ENCODE assay signal across 7 mouse cellular contexts in the genomic region with DNA sequence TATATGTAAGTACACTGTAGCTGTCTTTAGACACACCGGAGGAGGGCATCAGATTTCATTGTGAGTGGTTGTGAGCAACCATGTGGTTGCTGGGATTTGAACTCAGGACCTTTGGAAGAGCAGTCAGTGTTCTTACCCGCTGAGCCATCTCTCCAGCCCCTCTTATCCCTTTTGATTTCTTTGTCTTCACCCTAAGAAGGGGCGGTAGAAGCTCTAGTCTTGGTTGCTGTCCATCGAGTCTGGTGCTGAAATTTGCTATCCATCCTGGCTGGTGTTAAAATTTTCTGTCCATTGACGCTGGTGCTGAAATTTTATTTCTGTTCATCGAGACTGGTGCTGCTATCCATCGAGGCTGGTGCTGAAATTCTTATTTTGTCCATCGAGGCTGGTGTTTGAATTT.
DNase-seq lines count a peak whose midpoint lies in the region; ATAC-seq and TF ChIP-seq lines count a peak whose summit lies in the region.
"Not testable (repeated sequence)": the region's sequence is repeated elsewhere in the genome, so short reads cannot be mapped to it uniquely, and the experiment has no call there.

No protein-coding gene starts in this region.

- TF ChIP-seq EP300 in liver, postnatal 0 days (IDR thresholded peaks at IDR 0.05; ENCODE audit: low read depth), result not testable (repeated sequence)

- DNase-seq in ES-E14 (ENCODE audit: low read depth, low spot score), result peak; percentile 60
- peak; percentile 53 for DNase-seq in brain, embryonic 14.5 days (ENCODE audit: low read depth)
- DNase-seq in embryonic facial prominence, embryonic 11.5 days (ENCODE audit: low spot score), result peak; percentile 94
- DNase-seq in heart, postnatal 4 days, result peak; percentile 69
- peak; percentile 79 for DNase-seq in kidney, postnatal 0 days (ENCODE audit: low spot score)
- peak; percentile 18 for DNase-seq in liver, postnatal 0 days
- DNase-seq in ovary, postnatal 10 days (ENCODE audit: low spot score), result peak; percentile 2

- not testable (repeated sequence) for H3K27me3 ChIP-seq in embryonic facial prominence, embryonic 11.5 days (ENCODE audit: control insufficient read depth, insufficient read depth, low read length); kidney, postnatal 0 days (ENCODE audit: insufficient read depth, low read length); liver, postnatal 0 days (ENCODE audit: insufficient read depth, low read length)

- TF ChIP-seq CTCF in brain, embryonic 14.5 days (IDR thresholded peaks at IDR 0.05; ENCODE audit: borderline replicate concordance, extremely low read depth, insufficient read depth, insufficient read length); kidney, postnatal 0 days (IDR thresholded peaks at IDR 0.05; ENCODE audit: low read depth); liver, postnatal 0 days (IDR thresholded peaks at IDR 0.05; ENCODE audit: low read depth): not testable (repeated sequence)

- H3K4me1 ChIP-seq in ES-E14 (ENCODE audit: control insufficient read depth in 2 of 2, insufficient read depth in 2 of 2, low read length in 2 of 2, poor library complexity in 1 of 2); embryonic facial prominence, embryonic 11.5 days (ENCODE audit: control insufficient read depth, insufficient read depth, low read length); kidney, postnatal 0 days (replicated peaks; ENCODE audit: insufficient read depth, low read length); liver, postnatal 0 days (ENCODE audit: insufficient read depth): not testable (repeated sequence)

- not testable (repeated sequence) for H3K4me3 ChIP-seq in ES-E14 (ENCODE audit: insufficient read depth in 1 of 2, low read depth in 1 of 2, low read length in 2 of 2, poor library complexity in 1 of 2, severe bottlenecking in 1 of 2); embryonic facial prominence, embryonic 11.5 days (ENCODE audit: low read depth, low read length); kidney, postnatal 0 days (replicated peaks; ENCODE audit: low read depth, low read length); liver, postnatal 0 days (ENCODE audit: low read depth, low read length)

- in situ Hi-C loops in ES-E14 (cut with MboI; ENCODE audit: low sequenced_read_pairs in 2 of 2, unreplicated experiment in 2 of 2), result not testable (repeated sequence)

- H3K36me3 ChIP-seq in ES-E14 (ENCODE audit: control insufficient read depth, insufficient read depth, low read length, poor library complexity, severe bottlenecking); embryonic facial prominence, embryonic 11.5 days (replicated peaks; ENCODE audit: control insufficient read depth, insufficient read depth, low read depth, low read length); kidney, postnatal 0 days (ENCODE audit: insufficient read depth, low read length); liver, postnatal 0 days (replicated peaks; ENCODE audit: insufficient read depth, low read length): not testable (repeated sequence)

- not testable (repeated sequence) for H3K9ac ChIP-seq in ES-E14 (ENCODE audit: insufficient read depth, low read depth, low read length, poor library complexity, severe bottlenecking); embryonic facial prominence, embryonic 11.5 days (replicated peaks; ENCODE audit: low read length); kidney, postnatal 0 days (ENCODE audit: low read depth, low read length); liver, postnatal 0 days (replicated peaks)

- not testable (repeated sequence) for H3K9me3 ChIP-seq in ES-E14 (ENCODE audit: control insufficient read depth, insufficient read depth, low read depth, low read length); embryonic facial prominence, embryonic 11.5 days (replicated peaks; ENCODE audit: control insufficient read depth, low read length); kidney, postnatal 0 days (replicated peaks; ENCODE audit: low read length); liver, postnatal 0 days (ENCODE audit: low read length)

- not testable (repeated sequence) for ATAC-seq in embryonic facial prominence, embryonic 11.5 days (replicated peaks; ENCODE audit: insufficient number of reproducible peaks, low FRiP score, low TSS enrichment, low read depth); liver, postnatal 0 days
- peak; percentile 69; the same call in 1 of the 2 replicates for ATAC-seq in kidney, postnatal 0 days (replicated peaks; ENCODE audit: low FRiP score, low read depth)

- H3K4me2 ChIP-seq in embryonic facial prominence, embryonic 11.5 days (ENCODE audit: low read depth, low read length); kidney, postnatal 0 days (ENCODE audit: low read length); liver, postnatal 0 days (ENCODE audit: low read depth, low read length): not testable (repeated sequence)

- not testable (repeated sequence) for TF ChIP-seq POLR2A in brain, embryonic 14.5 days (IDR thresholded peaks at IDR 0.05; ENCODE audit: borderline replicate concordance, extremely low read depth, insufficient read depth, insufficient read length, poor library complexity, severe bottlenecking)

- 51% methylated on average over 8 of the region's 8 CpGs for WGBS in embryonic facial prominence, embryonic 11.5 days
- WGBS in kidney, postnatal 0 days, result 40% methylated on average over 8 of the region's 8 CpGs
- 51% methylated on average over 8 of the region's 8 CpGs for WGBS in liver, postnatal 0 days (ENCODE audit: insufficient replicate concordance)

- H3K27ac ChIP-seq in ES-E14 (ENCODE audit: insufficient read depth, low read depth, low read length, poor library complexity, severe bottlenecking); embryonic facial prominence, embryonic 11.5 days (replicated peaks; ENCODE audit: low read depth, low read length); kidney, postnatal 0 days; liver, postnatal 0 days (ENCODE audit: low read depth): not testable (repeated sequence)

Comparison
In these comparisons a context has a peak if more than half of its experiments do, and no peak if none do; other contexts are left out.
1. DNase-seq: peak in every context shown above with its lines; median percentile 94 in embryonic facial prominence, embryonic 11.5 days; 79 in kidney, postnatal 0 days; 69 in heart, postnatal 4 days; 60 in ES-E14; 53 in brain, embryonic 14.5 days; 18 in liver, postnatal 0 days; 2 in ovary, postnatal 10 days.